Comparison of ENCODE assay signal across 24 mouse cellular contexts in the genomic region with DNA sequence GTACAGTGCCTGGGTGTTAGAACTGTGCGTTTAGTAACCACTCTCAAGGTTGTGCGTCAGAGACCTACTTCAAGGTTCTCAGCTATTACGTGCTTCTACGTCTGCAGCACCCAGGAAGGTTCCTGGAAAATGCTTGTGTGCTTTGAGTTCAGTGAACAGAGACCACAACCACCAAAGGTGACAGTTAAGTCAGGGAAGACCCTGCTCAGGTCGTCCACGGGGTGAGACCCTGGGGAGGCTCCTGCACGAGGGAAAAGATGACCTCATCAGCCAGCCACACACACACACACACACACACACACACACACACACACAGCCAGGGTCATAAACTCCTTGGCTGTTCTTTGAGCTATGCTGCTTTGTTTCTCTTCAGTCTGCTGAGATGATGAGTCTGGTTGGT. TPM values are rescaled to one million over a fixed set of nuclear protein-coding genes. Genes with fewer than 3 reads are reported as not detected.
"Had no signal": no experiment of that assay in that cellular context is flagged by ENCODE, and none has a peak within 500 bp of the region (broad histone marks: within the 10 kb centered on the region; RNA-seq: fewer than 3 reads in every experiment).

No protein-coding gene starts in this region.

- H3K4me2 ChIP-seq: heart, embryonic 12.5 days; hindbrain, embryonic 12.5 days; hindbrain, embryonic 14.5 days; kidney, embryonic 15.5 days; limb, embryonic 13.5 days; limb, embryonic 15.5 days; liver, embryonic 12.5 days had no signal

- H3K9ac ChIP-seq: heart, embryonic 12.5 days; hindbrain, embryonic 12.5 days; hindbrain, embryonic 14.5 days; kidney, embryonic 15.5 days; limb, embryonic 13.5 days; limb, embryonic 15.5 days; liver, embryonic 12.5 days; liver, embryonic 14.5 days had no signal

- H3K4me1 ChIP-seq: heart, embryonic 10.5 days; heart, embryonic 12.5 days; hindbrain, embryonic 12.5 days; kidney, embryonic 15.5 days; limb, embryonic 13.5 days; limb, embryonic 15.5 days; liver, embryonic 12.5 days had no signal

- DNase-seq: gastrocnemius, postnatal 14 days; gastrocnemius, postnatal 36 days; heart, adult 18-20 months; heart, postnatal 10 days; kidney, adult 11 months; kidney, adult 2 months; kidney, adult 9 months; kidney, postnatal 14 days; kidney, postnatal 36 days; layer of hippocampus, adult 9-11 months; layer of hippocampus, postnatal 36 days; left cerebral cortex, postnatal 4 days had no signal

- H3K27ac ChIP-seq: heart, embryonic 10.5 days; hindbrain, embryonic 12.5 days; hindbrain, embryonic 14.5 days; hindbrain, postnatal 0 days; kidney, embryonic 15.5 days; kidney, postnatal 0 days; limb, embryonic 13.5 days; limb, embryonic 15.5 days; liver, embryonic 12.5 days; liver, embryonic 14.5 days had no signal

- H3K4me3 ChIP-seq: heart, embryonic 10.5 days; heart, embryonic 12.5 days; hindbrain, embryonic 12.5 days; kidney, embryonic 15.5 days; limb, embryonic 13.5 days; limb, embryonic 15.5 days; liver, embryonic 12.5 days had no signal

- ATAC-seq: hindbrain, postnatal 0 days; intestine, embryonic 16.5 days; liver, embryonic 12.5 days had no signal

- H3K27me3 ChIP-seq: heart, embryonic 12.5 days; hindbrain, embryonic 12.5 days; kidney, embryonic 15.5 days; limb, embryonic 13.5 days; limb, embryonic 15.5 days; liver, embryonic 12.5 days had no signal

- H3K9me3 ChIP-seq: heart, embryonic 10.5 days; heart, embryonic 12.5 days; hindbrain, embryonic 12.5 days; kidney, embryonic 15.5 days; limb, embryonic 13.5 days; limb, embryonic 15.5 days; liver, embryonic 12.5 days had no signal

RNA-seq across cellular contexts. Expression of a gene that starts 59.1 kb away (rescaled TPM):
- total RNA-seq: hindbrain, postnatal 0 days had no signal
